Mouse (Mus musculus) sigmoid colon, adult 10 weeks (tissue): ENCODE data around the gene Fam184b. TPM values are rescaled to one million over a fixed set of nuclear protein-coding genes. Genes with fewer than 3 reads are reported as not detected.

ENCODE experiments used
- polyA plus RNA-seq: library from polyadenylated mRNA; stranded (reverse); fragments of 350-450 nt; fragmentation: Illumina TruSeq; extraction: RNeasy Lipid Tissue Mini Kit (QIAGEN cat#74804); gene quantifications from one replicate; pipeline ENCODE4 v1.2.3, GENCODE M21; 2014; ENCODE audit warnings: low read depth, low replicate concordance

The Fam184b gene
- 1.9 TPM for polyA plus RNA-seq

DNA sequence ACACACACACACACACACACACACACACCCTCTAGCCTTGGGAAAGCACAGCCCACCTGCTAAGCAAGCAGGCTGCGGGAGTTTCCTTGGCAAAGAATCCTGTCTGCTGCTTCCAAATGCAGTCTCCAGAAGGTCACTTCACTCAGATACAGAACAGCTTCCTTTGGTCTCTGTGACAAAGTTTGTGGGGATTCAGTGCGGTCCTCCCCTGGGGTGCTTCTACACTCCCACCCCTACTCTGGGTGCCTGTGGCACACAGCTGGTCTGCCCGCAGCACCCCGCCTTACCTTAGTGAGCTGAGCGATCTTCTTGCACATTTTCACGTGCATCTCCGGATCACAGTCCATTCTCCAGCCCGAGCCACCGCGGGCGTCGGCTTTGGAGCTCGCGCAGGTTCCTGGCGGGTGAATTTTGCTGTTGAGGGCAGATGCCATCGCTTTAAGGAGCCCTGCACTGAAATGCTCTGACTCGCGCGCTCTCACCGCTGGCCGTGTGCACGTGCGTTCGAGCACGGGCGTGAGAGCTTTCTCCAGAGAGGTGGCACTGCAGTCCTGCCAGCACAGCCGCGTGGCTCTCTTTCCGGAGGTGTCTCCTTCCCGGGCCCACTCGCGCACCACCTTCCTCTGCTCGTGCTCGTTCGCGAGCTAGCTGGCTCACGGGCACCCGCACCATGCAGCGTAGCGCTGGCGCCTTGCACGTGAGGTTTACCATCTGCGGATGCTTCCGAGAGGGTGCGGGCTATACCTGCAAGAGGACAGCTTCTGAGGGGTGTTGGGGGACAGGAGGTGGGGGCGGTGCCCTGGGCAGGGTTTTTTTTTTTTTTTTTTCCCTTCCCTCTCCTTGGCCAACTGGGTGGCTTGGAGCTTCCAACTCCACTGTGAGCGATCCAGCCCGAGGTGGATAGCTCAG lies at the start of gene Fam184b:
Gene Fam184b, minus strand, starts transcription at position 809 of the 909 bp plus-strand sequence.

DNA sequence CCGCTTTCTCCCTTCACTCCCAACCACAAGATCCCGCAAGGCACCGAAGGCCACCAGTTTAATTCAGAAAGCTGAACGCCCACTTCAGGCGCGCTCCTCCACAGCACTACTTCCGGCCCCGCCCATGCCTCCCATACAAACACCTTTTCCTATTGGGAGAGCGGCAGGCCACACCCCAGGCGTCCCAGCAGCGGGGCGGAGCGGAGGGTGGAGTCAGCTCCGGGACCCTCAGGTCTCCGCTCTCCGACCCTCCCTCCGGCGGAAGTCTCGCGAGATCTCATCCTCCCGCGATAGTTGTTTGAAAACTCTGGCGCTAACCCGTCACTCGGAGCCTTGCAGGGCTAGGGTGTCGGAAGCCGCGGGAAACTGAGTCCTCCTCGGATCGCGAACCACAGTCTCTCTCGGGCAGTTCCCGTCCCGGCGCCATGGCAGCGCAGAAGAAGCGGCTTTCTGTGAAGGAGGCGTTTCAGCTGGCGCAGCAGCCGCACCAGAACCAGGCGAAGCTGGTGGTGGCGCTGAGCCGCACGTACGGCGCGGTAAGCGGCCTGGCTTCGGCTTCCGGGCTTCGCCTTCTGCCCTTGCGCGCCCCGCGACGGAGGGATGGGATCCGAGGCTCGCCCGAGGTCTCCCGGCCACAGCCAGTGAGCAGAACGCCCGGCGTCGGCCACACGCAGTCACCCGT lies 30.3 kb upstream of the Fam184b start, which contains the start of gene Ncapg:
Gene Ncapg, plus strand, starts transcription at position 322 of the 682 bp plus-strand sequence.

DNA sequence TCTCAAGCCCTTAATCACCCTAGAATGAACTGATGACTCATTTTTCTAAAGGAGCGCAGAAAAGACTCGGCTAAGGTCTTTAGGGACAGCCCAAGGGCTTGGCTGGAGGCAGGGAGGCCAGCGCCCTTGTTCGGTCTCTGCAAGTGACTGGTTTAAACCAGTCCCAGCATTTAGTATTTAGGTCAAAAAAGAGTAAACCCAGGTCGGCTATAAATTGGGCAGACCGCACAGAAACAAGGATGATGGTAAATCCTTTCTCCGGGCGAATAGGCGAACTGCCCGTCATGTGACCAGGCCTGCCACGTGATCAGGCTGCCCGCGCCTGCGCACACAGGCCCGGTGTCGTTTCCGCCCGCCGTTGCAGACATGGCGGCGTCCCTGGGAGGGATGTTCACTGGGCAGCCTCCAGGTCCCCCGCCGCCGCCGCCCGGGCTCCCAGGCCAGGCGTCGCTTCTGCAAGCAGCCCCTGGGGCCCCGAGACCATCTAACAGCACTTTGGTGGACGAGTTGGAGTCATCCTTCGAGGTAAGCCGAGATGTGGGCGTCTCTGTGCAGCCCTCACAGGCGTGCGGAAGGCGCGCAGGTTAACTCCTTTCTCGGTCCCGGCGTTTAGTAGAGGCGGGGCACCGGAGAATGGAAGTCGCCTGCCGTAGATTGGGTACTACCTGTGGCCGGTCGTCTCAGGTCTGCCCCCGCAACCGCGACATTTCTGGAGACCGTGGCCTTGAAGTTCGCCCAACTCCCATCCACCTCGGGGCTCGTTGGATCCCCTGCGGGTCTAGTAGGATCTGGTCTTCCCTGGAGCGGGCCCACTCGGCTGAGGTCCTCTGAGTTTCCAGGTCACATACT lies 119.2 kb downstream of the Fam184b start, which contains the start of gene Med28:
Gene Med28, plus strand, starts transcription at position 270 of the 849 bp plus-strand sequence.

DNA sequence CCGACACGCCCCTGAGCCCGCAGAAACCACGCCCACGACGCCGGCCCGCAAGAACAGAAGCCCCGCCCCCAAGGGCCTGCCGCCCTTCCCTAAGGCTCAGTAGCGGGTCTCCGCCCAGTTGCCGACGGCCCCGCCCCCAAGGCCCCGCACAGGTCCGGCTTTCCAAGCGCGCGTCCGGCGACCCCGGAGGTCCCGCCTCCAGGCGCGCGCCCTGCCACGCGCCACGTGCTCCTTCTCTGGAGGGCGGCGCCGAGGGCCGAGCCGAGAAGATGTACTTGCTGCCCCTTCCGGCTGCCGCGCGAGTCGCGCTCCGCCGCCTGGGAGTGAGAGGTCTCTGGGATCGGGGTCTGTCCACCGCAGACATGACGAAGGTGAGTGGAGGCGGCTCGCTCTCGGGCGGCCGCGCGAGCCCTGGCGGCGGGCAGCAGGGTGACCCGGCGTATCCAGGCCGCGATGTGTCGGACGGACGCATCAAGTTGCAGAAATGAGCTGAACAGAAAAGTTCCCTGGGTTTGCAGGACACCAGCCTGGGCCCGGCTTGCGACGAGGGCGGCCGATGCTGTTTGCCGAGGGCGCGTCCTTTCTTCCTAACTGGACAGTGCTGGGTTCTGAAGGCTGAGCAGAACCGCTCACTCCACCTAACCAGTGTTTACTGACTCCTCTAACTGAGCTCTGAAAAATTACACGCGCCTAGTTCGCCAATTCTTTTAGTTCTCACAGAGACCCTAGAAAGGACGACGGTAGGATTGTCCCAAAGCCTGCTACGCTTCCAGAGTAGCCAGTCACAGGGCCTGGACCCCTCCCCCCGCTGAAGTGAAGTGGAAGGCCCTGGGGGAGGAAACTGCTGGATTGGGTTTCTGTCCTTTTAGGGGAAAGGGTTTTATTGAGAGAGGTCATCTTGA lies 146.0 kb downstream of the Fam184b start, which contains the start of gene Lap3:
Gene Lap3, plus strand, starts transcription at position 184 of the 902 bp plus-strand sequence.

Other genes starting within 250 kb of the Fam184b start
- 81.7 TPM for gene Qdpr, start 189.4 kb downstream of the Fam184b start, polyA plus RNA-seq
- gene Clrn2, start 185.9 kb downstream of the Fam184b start, polyA plus RNA-seq = not detected
- 63.1 TPM for gene Lap3, start 146.2 kb downstream of the Fam184b start, polyA plus RNA-seq
- gene Med28, start 119.4 kb downstream of the Fam184b start, polyA plus RNA-seq = 74.3 TPM
- gene Ncapg, start 30.3 kb upstream of the Fam184b start, polyA plus RNA-seq = 26.8 TPM
- 71.5 TPM for gene Lcorl, start 218.0 kb upstream of the Fam184b start, polyA plus RNA-seq